Mouse (Mus musculus) ES-E14 (cell line): ENCODE measurements around the gene Nanos3.

Source experiments
- CHD2 ChIP-seq: IDR thresholded peaks from 2 replicates; pipeline ENCODE4 v1.6.1; 2014; ENCODE audit warnings: mild to moderate bottlenecking, low read depth, low read length, inconsistent platforms
- HCFC1 ChIP-seq: IDR thresholded peaks from 2 replicates; pipeline ENCODE4 v1.6.1; 2012; ENCODE audit warnings: low read length, inconsistent platforms, borderline replicate concordance; ENCODE audit not compliant: insufficient read depth
- MAFK ChIP-seq: IDR thresholded peaks from 2 replicates; pipeline ENCODE4 v1.6.1; 2014; ENCODE audit warnings: mild to moderate bottlenecking, low read depth, low read length, inconsistent platforms; ENCODE audit not compliant: insufficient read depth
- ZC3H11A ChIP-seq: IDR thresholded peaks from 2 replicates; pipeline ENCODE4 v1.6.1; 2012; ENCODE audit warnings: low read depth, mild to moderate bottlenecking, inconsistent platforms, low read length, borderline replicate concordance
- ZNF384 ChIP-seq: IDR thresholded peaks from 2 replicates; pipeline ENCODE4 v1.6.1; 2012; ENCODE audit warnings: low read depth, low read length, inconsistent platforms

GRCm38 (mm10) chr8:84180530-84181190 lies 4.4 kb downstream of the Nanos3 start:
- TF ChIP-seq ZNF384 (no peak), HCFC1 (no peak), MAFK (no peak), ZC3H11A (no peak), CHD2 (no peak)
